Comparison of ENCODE assay signal across 20 mouse cellular contexts in genomic region chr17:80083223-80083622, GRCm38 (mm10). TPM values are rescaled to one million over a fixed set of nuclear protein-coding genes. Genes with fewer than 3 reads are reported as not detected.
A peak's percentile ranks its signal among the peaks of the same experiment; 100 is the strongest.
DNase-seq lines count a peak whose midpoint lies in the region; ATAC-seq and TF ChIP-seq lines count a peak whose summit lies in the region.
"Had no signal": no experiment of that assay in that cellular context is flagged by ENCODE, and none has a peak within 500 bp of the region (broad histone marks: within the 10 kb centered on the region; RNA-seq: fewer than 3 reads in every experiment).

No protein-coding gene starts in this region.

- no peak for TF ChIP-seq POLR2A in bone marrow, adult 2 months (IDR thresholded peaks at IDR 0.05; ENCODE audit: borderline replicate concordance, control insufficient read depth, low read depth, low read length)

- 0 out of 2 replicates have a peak overlapping the region, but pooled peaks have one; percentile 16 for H3K4me2 ChIP-seq in liver, postnatal 0 days (ENCODE audit: low read depth, low read length)
- H3K4me2 ChIP-seq in liver, embryonic 11.5 days, result no peak overlapping the region
- H3K4me2 ChIP-seq: heart, embryonic 11.5 days; heart, embryonic 15.5 days; hindbrain, embryonic 13.5 days had no signal

- no peaks in the 10 kb centered on the region for H3K9me3 ChIP-seq in liver, postnatal 0 days (ENCODE audit: low read length)
- no peaks in the 10 kb centered on the region for H3K9me3 ChIP-seq in liver, embryonic 11.5 days (ENCODE audit: control insufficient read depth, low read length)
- H3K9me3 ChIP-seq: embryonic facial prominence, embryonic 10.5 days; G1E; heart, embryonic 15.5 days; hindbrain, embryonic 13.5 days had no signal

- DNase-seq in liver, postnatal 0 days, result no peak
- no peak for DNase-seq in liver, embryonic 11.5 days (ENCODE audit: low spot score)
- DNase-seq in adipocyte (ENCODE audit: low spot score), result peak; percentile 51
- no peak for DNase-seq in frontal cortex, postnatal 36 days (ENCODE audit: low spot score in 2 of 2)
- DNase-seq in yolk sac, embryonic 10.5 days (ENCODE audit: low spot score), result no peak
- DNase-seq in thymus, postnatal 25 days, result no peak
- DNase-seq: adrenal gland, postnatal 10 days; cerebellum, adult 2 months; cerebellum, postnatal 10 days; gastrocnemius, postnatal 10 days; heart, adult 2 months; heart, postnatal 14 days had no signal

- H3K9ac ChIP-seq in liver, postnatal 0 days (replicated peaks), result no peak overlapping the region
- H3K9ac ChIP-seq in liver, embryonic 11.5 days (ENCODE audit: low read depth, low read length), result no peak overlapping the region
- H3K9ac ChIP-seq: heart, embryonic 15.5 days; hindbrain, embryonic 13.5 days had no signal

- no peaks in the 10 kb centered on the region for H3K27me3 ChIP-seq in liver, postnatal 0 days (ENCODE audit: insufficient read depth, low read length)
- no peaks in the 10 kb centered on the region for H3K27me3 ChIP-seq in liver, embryonic 11.5 days (replicated peaks; ENCODE audit: control insufficient read depth, insufficient read depth, low read length)
- H3K27me3 ChIP-seq: heart, embryonic 15.5 days; hindbrain, embryonic 13.5 days had no signal

- H3K36me3 ChIP-seq in liver, postnatal 0 days (replicated peaks; ENCODE audit: insufficient read depth, low read length), result no peaks in the 10 kb centered on the region
- H3K36me3 ChIP-seq in liver, embryonic 11.5 days (ENCODE audit: control insufficient read depth, insufficient read depth, low read length), result no peaks in the 10 kb centered on the region
- H3K36me3 ChIP-seq: embryonic facial prominence, embryonic 10.5 days; G1E; heart, embryonic 15.5 days; hindbrain, embryonic 13.5 days had no signal

- WGBS in liver, postnatal 0 days (ENCODE audit: insufficient replicate concordance), result 50% methylated on average over 6 of the region's 6 CpGs
- WGBS in liver, embryonic 11.5 days, result 60% methylated on average over 6 of the region's 6 CpGs
- 34% methylated on average over 6 of the region's 6 CpGs for WGBS in bone marrow, adult 2 months

- peak overlapping the region; percentile 49; the same call in 1 of the 2 replicates for H3K27ac ChIP-seq in liver, postnatal 0 days (ENCODE audit: low read depth)
- H3K27ac ChIP-seq in liver, embryonic 11.5 days (ENCODE audit: low read depth, low read length), result no peak overlapping the region
- H3K27ac ChIP-seq in bone marrow, adult 2 months (ENCODE audit: control insufficient read depth, insufficient read depth, low read depth, low read length, poor library complexity), result peak overlapping the region; percentile 89
- H3K27ac ChIP-seq: embryonic facial prominence, embryonic 10.5 days; heart, adult 2 months; hindbrain, embryonic 13.5 days had no signal

- 0 out of 2 replicates have a peak, but pooled peaks cover 4% of the 10 kb centered on the region for H3K4me1 ChIP-seq in liver, postnatal 0 days (ENCODE audit: insufficient read depth)
- H3K4me1 ChIP-seq in liver, embryonic 11.5 days (replicated peaks; ENCODE audit: control insufficient read depth, insufficient read depth, low read length), result no peaks in the 10 kb centered on the region
- H3K4me1 ChIP-seq in bone marrow, adult 2 months (ENCODE audit: control insufficient read depth, insufficient read depth, low read length), result no peaks in the 10 kb centered on the region; the same call in 1 of the 2 replicates
- H3K4me1 ChIP-seq: embryonic facial prominence, embryonic 10.5 days; heart, embryonic 15.5 days; hindbrain, embryonic 13.5 days had no signal

- no peak overlapping the region for H3K4me3 ChIP-seq in liver, postnatal 0 days (ENCODE audit: low read depth, low read length)
- H3K4me3 ChIP-seq in liver, embryonic 11.5 days (ENCODE audit: low read depth, low read length), result no peak overlapping the region
- no peak overlapping the region for H3K4me3 ChIP-seq in bone marrow, adult 2 months (replicated peaks; ENCODE audit: control insufficient read depth, low read depth, low read length)
- H3K4me3 ChIP-seq: embryonic facial prominence, embryonic 10.5 days; heart, adult 2 months; heart, embryonic 15.5 days; hindbrain, embryonic 13.5 days had no signal

- ATAC-seq in liver, postnatal 0 days, result no peak
- no peak for ATAC-seq in liver, embryonic 11.5 days (replicated peaks; ENCODE audit: low FRiP score)
- ATAC-seq in megakaryocyte, adult 5-6 weeks (ENCODE audit: poor library complexity, severe bottlenecking), result peak; percentile 92
- ATAC-seq: forebrain, embryonic 14.5 days had no signal

- TF ChIP-seq CTCF in liver, postnatal 0 days (IDR thresholded peaks at IDR 0.05; ENCODE audit: low read depth), result no peak
- no peak for TF ChIP-seq CTCF in bone marrow, adult 2 months (IDR thresholded peaks at IDR 0.05; ENCODE audit: control insufficient read depth, insufficient read depth, low read length)

- TF ChIP-seq EP300 in liver, postnatal 0 days (IDR thresholded peaks at IDR 0.05; ENCODE audit: low read depth), result no peak

RNA-seq across cellular contexts. Expression of gene Hnrnpll, which starts 21.1 kb away (rescaled TPM):
- 13.4 and 14.9 TPM in 2 replicates for polyA plus RNA-seq in liver, postnatal 0 days (2015; fragmentation: Nextera tagmentation; extraction: Ambion mirVana)
- 57.2 and 65.9 TPM in 2 replicates for polyA plus RNA-seq in liver, embryonic 11.5 days (2014; fragmentation: Nextera tagmentation; extraction: Ambion mirVana)
- 21.7 and 21.8 TPM in 2 replicates for polyA plus RNA-seq in bone marrow, adult 2 months (2011; ENCODE audit: insufficient read depth, insufficient read length, low replicate concordance, missing spikeins)
- 97.4 and 108 TPM in 2 replicates for total RNA-seq in megakaryocyte, adult 5-6 weeks (2015)
- 53.1 and 65.2 TPM in 2 replicates for total RNA-seq in megakaryocyte, adult 5-6 weeks (2017)

RNA-seq across cellular contexts. Expression of gene Galm, which starts 44.0 kb away (rescaled TPM):
- polyA plus RNA-seq in liver, postnatal 0 days (2015; fragmentation: Nextera tagmentation; extraction: Ambion mirVana), result 47.0 and 47.8 TPM in 2 replicates
- 16.7 and 18.7 TPM in 2 replicates for polyA plus RNA-seq in liver, embryonic 11.5 days (2014; fragmentation: Nextera tagmentation; extraction: Ambion mirVana)
- 0.56 and 5.2 TPM in 2 replicates for polyA plus RNA-seq in bone marrow, adult 2 months (2011; ENCODE audit: insufficient read depth, insufficient read length, low replicate concordance, missing spikeins)
- 6.3 and 8.2 TPM in 2 replicates for total RNA-seq in megakaryocyte, adult 5-6 weeks (2015)
- total RNA-seq in megakaryocyte, adult 5-6 weeks (2017), result 3.0 and 5.1 TPM in 2 replicates
- total RNA-seq: G1E had no signal
- polyA plus RNA-seq: G1E had no signal
